Mouse (Mus musculus): ENCODE measurements around the gene Fancc. TPM values are rescaled to one million over a fixed set of nuclear protein-coding genes. Genes with fewer than 3 reads are reported as not detected.

The Fancc gene
- 1 to 10 TPM; 2.4 to 4.1 (median 3.5) TPM for total RNA-seq (2022)

DNA sequence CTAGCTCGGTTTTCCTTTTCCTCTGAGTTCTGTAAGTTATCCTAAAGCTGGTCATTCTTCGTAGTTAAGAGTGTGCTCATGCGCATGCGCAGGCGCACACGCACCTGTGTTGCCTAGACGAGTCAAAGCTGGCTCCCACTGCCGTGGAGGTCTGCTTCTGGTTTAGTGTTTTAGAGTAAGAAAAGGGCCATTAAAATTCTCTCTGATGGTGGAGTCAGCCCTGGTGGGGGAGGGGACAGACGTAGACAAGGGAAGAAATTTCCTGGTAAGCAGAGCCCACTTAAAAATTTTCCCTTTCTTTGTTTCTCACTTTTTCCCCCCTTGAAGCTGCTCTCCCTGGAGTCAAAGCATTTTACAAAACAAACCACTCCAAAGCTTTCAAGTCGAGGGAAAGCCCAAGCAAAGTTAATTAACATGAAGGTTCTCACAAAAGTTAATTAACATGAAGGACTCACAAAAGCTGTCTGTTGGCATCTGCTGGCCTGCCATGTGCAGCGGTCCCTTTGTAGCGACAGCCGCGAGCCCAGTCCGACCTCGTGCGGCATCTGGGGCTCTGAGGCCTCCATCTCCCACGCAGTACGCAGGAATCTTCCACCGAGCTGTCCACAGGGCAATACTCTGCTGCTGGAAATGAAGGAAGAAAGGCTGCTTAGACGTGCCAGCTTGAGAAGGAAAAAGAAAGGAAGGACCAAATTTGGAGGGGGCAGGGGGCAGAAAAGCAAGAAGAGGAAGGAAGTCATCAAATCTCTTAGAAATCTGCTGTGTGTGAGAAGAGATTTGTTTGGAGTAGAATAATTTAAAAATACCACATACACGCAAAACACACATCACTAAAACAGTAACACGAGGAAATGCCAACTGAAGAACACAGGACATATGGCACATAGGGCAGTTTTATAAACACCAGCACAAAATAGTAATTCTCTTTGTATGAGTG, at the start of gene Fancc:
Gene Fancc (minus strand): TSS at position 633 of the 937 bp plus-strand sequence.
- DNase-seq (ENCODE audit: low spot score), result no peak

DNA sequence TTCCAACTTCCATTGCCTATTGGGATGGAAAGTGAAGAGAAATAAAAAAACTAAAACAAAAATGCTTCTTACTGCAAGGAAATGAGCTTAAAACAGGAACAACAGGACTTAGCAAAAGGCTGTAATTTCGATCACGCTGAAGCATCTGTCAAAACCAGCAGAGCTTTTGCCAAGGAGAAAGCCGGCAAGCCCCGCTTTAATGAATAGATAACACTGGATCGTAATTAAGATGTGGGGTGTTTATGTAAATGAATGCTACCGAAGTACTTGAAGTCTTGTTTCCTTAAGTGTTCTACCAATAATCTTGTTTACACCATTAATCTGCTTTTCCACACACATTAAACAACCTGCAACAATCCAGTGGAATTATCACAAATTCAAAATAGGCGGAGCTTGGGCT, 48.2 kb upstream of the Fancc start:
- no peak for DNase-seq (ENCODE audit: low spot score)

DNA sequence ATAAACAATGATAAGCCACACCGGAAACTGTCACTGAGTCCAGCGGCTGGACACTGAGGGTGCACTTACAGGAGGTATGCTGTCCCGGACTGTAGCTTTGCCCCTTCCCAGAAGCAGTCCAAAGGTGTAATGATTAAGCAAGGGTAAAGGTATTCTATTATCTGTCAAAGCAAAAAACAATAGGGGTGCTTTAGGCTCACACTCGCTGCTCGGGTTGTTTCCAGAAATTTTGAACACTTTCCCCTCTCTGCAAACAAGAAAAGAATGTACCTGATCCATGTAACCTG, 47.8 kb upstream of the Fancc start:
- DNase-seq (ENCODE audit: low spot score), result no peak

DNA sequence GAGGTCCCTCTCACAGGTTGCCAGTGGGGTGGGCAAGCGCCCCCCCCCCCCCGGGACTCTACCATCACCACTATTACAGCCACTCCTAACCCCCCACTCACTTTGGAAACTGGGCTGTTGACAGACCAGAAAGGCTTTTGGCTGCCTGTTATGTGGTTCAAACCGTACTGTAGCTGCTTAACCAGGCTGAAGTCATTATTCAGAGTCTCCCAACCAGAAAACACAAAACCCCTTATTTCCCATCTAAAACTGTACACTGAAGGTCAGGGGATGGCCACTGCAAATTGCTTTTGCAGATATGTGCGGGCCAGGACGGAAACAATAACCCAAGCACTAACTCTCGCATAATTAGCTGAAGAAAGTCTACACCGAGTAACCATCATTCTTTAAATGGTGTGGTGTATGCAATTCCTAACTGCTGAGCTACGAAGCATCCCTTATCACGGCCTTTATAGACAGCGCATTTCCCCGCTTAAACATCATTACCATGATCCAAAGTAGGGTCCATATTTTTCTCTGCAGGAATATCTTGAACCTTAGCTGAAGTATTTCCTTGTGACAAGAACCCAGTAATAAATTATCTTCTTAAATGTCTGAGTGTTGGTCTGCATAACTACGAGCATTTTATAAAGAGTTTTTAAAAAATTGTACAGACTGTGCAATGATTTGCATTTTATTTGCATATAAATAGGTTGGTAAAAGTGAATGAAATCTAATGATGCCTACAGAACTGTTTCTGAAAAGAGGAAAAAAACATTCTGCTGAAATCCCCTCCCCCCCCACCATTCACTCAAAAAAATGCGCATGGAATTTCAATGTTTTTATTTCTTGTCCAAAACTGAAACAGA, 47.3 kb upstream of the Fancc start:
- DNase-seq (ENCODE audit: low spot score), result no peak

DNA sequence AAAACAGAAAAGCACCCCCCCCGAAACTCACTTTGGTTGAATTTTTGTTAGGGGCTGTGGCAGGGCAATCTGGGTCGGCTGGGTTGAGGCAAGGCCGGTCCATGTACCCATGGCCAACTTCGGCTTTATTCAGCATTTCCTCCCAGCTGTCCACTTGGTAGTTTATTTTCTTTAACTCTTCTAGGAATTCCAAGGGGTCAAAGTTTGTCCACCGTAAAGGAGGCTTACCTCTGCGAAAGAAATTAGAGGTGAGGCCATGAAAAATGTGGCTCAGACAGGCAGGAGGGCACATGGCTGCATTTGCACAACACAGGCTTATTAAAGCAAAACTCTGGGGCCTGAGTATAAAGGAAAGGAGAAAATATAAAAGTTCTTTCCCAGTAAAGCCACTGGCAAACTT, 46.4 kb upstream of the Fancc start:
- no peak for DNase-seq (ENCODE audit: low spot score)

DNA sequence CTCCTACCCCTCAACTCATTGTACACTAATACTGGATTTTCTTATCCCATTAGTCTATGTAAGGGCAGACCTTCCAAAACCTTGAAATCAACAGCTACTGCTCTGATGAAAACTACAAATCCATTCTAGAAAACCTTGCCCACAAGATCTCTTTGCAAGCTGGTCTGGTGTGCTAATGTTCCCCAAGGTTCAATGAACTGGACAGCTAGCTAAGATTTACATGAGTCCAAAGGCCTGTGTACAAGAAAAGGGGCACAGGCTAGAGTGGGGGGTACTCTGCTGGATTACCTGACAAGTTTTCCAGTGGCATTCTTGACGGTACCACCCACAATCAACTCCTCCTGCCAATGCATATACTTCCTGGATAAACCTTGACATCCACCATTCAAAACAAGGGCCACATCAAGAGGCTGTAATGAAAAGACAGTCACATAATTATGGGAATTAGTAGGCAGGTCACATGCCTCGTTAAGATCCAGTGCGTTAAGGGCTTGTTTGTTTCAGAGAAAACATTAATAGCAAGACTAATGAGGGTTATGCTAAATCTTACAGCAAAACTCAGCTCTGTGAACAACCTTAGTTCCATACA, 45.8 kb upstream of the Fancc start:
- no peak for DNase-seq (ENCODE audit: low spot score)

DNA sequence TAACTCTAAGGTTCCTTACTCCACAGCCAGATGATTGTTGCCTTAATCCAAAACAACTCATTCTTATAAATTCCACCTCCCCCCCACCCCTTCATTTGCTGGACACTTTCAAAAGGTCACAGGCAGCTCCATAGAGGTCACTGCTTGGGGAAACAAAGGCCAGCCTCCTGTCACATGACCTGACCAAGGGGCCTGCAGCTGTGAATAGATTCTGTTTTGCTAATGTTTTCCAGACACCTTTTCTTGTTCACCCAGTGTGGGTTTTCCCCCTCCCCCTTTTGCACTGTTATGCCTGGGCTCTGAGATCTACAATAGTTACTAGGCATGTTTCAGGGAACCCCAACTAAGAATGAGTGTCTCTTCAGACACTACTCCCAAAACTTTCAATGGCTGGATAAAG, 44.4 kb upstream of the Fancc start:
- no peak for DNase-seq (ENCODE audit: low spot score)

DNA sequence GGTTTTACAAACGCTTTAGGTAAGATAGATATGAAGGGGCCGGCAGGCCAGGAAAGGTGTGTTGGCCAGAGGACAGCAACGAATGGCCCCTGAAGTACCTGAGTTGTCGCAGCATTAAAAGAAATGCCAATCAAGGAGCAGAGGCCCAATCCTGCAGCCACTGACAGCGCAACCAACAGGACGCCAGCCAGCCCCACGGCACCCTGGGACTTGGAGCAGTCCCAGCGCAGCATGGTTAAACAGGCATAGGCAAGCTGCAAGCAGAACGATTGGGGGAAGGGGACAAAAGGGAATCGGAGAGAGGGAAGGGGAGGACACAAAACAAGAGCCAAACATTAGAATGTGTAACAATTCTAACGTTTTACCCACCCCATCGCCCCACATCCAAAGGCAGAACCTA, 43.5 kb upstream of the Fancc start:
- DNase-seq (ENCODE audit: low spot score), result no peak

DNA sequence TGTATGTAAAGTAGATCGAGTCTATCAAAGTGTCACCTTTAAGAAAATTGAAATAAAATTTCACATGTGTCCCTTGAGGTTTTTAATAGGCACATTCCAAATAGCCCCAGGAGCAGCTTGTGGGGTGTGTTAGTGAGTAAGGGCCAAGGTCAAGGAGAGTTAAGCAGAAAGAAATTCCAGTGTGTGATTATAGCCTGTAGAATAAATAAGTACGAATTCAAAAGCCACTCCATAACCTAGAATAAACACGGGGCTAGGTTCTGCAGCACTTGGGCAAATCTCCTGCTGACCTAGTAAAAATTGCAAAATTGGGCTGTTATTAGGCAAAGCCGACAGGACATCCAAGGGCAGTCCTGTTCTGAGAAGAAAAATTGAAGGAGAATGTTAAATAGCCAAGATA, 37.9 kb upstream of the Fancc start:
- no peak for DNase-seq (ENCODE audit: low spot score)

DNA sequence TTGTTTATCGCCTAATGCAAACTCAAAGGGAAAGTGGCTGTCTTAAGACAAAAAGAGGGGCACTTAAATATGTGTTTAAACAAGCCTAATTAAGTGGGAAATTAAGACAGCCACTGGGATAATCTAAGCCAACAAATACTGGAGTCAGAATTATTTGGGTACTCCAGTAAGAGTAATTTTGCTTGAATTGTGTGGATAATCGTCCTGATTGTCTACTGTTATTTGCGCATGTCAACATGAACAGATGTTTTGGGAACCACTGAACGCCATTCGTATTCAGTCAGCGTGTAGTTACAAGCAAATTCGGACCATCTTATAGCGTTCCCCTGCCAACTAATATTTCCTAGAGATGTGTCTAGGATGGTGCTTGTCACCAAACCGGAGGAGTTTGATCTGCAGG, 33.8 kb upstream of the Fancc start:
- DNase-seq (ENCODE audit: low spot score), result no peak

DNA sequence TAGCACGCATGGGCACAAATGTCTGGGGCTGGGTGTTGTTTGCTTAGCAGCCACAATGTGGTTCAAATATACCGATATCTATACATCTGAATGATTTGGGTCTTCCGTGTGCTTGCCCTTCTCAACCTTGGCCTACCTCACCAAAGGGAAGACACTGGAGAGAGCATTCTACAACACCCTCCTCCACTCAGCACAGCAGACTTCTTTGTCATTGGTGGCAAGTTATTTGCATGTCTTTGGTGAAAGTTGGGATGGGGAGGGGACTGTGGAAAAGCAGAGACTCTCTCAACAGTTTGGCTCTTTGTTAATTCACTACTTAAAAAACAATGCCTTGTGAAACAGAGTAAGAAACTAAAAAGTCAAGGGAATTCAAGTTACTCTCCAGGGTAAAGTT, 33.3 kb upstream of the Fancc start:
- no peak for DNase-seq (ENCODE audit: low spot score)

DNA sequence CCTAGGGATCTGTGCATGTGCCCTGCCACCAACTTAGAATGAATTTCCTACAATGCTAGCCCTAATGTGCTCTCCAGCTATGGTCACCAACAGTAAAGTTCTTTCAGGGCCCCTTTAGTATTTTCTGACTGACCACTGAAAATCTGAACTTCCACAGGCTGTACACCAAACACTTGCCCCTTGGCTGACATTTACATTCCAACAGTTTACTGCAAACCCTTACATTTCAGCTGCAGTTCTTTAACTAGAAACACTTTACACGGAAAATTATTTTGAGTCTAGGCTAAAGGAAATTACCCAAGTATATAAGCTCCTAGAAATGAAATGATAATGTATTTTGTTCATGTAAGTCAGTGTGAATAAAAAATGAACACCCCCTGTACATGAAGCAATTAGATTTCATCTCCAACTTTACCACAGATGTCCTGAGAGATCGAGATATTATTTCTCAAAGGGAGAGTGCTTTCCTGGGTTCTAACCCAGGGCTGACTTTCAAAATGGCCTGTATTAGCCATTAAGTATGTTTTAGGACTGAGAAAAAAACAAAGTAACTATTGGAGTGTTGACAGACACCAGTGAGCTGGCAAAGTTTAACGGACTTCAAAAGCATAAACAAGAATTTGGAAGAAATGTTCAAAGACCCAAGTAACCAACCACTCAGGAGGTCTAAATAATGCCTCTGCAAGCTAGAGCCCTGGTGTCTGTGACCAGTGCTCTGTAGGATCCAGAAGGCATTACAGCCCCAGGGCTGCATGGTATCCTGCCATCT, 32.7 kb upstream of the Fancc start:
- DNase-seq (ENCODE audit: low spot score), result no peak

DNA sequence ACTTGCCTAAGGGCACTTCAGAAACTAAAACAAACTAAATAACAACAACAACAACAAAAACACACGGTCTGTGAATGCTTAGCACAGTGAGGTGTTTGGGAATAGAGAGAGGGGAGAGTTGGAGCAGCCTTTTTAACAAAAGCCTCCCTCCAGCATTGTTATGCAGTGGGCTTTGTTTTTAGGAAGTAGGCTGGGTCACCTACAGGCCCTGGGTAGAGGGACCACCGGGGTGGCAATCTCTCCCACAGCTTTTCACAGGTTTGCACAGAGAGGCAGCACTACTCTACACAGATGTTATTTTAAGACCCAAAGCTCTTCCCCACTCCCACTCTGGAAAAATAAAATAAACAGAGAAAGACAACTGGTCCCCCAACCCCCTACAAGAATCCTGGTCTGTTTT, 31.8 kb upstream of the Fancc start:
- DNase-seq (ENCODE audit: low spot score), result no peak

DNA sequence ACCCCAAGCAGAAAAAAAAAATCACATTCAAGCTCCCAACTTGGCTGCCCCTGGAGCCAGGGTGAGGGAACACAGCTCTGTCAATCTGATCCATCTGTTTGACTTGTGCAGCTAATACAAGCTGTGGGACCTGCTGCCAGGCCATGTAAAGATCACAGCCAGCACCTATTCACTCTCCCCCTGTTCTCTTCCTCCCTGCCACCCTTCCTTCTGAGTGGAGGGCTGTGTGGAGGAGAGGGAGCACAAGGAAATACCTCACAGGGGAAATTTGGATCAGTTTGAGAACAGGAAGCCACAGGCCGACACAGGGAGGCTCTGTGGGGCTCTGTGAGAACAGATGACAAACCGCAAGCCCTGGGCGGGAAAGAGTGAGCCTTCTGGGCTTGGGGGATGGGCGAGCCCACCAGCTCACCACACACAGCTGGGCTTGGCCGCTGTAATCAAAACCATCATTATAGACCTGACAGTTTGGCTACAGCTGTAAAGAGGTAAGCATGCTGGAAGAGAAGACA, 31.1 kb upstream of the Fancc start:
- DNase-seq (ENCODE audit: low spot score), result no peak

DNA sequence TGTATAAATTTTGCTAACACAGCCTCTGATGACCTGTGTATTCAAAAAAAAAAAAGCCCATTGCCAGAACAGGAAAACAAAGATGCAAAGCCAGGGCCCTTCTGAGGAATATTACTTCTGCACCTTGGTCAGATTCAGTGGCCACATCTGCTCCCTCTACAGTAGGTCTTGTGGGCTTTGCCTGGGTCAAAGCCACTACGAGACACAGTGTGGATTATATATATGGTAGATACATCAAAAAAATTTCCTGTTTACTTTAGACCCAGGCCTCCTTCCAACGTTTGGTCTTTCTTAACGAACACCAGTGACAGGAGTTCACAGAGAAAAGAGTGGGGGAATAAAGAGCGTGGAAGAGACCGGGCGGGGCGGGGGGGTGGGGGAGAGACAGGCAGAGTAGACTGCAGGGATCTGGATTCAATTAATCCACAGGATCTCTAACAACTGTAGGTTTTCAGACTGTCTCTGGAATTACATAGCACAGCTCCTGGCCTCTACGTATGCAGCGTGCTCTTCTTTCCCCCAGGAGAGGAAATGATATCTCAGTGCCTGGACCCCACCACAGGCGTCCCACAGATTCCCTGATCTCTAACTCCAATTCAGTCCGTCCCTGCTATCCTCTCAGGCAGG, 28.6 kb upstream of the Fancc start:
- DNase-seq (ENCODE audit: low spot score), result no peak

DNA sequence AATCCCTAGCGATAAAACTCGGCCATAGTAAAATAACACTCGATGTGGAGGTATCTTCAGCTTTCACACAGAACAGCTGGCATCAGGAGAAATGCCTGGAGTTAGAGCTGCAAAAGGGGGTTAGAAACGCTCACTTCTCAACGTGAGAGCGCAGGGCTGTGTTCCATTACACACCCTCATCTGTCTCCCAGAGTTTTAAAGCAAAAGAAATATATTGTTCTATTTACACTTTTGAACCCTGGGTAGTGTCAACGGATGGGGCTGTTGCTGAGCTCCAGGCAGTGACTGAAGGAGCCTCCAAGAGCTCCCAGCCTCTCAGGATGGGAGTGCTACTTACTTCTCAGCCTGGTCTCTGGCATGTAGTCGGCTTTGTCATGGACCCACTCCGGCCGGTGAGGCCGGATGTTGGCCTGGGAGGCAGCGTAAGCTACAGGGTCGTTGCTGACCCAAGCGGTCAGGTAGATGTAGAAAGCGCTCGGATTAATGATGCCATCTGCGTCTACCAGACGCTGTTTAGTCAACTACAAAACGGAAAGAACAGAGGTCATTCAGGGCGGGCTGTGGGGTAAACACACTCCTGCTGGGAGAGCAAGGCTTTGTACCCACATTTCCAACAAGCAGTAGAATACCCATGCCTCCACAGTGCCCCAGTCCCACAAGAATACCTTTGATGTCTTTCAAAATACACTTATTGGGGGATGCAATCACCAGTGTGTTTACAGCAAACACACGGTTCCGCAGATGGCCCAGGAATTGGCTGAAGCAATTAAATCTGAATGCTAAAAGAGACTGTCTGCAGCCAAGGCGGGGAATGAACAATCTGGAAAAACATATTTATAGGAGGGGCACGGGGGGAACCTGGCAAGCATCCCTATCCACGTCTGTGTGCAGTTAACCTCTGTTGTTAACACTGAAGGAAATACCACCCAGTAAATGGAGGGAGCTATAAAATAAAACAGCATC, 27.8 kb upstream of the Fancc start:
- DNase-seq (ENCODE audit: low spot score), result no peak

DNA sequence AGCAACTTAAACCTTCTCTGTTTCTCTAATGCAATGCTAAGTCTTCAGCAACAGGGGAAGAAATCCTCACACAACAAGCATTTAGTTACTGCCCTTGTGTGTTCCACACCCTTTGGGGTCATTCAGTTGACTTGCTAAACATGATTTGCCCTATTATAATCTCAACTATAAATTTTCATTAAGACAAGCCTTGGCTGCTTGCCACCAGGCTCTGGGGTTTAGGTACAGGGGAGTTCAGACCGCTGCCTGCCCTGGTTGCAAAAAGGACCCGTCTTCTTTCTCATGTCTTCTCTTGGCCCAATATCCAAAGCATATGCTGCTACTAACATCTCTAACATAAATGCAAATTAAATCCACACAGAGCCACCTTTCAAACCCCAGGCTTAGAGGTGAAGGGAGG, 27.0 kb upstream of the Fancc start:
- no peak for DNase-seq (ENCODE audit: low spot score)

DNA sequence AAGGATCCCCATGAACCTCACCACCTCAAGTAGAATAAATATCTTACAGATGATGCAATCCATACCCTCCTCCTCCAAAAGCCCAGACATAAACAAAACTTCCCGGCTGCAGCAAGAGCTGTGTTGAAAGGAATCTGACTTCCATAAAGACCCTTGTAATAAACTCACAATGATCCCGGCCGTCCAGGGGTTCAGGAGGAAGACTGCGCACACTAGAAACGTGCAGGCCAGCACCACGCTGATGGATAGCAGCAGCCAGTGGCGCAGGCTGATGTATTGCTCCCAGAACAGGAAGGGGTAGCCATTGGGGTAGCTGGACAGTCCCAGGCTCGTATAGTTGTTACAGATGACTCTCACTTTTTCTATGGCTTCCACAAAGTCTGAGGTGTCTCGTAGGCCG, 25.8 kb upstream of the Fancc start:
- no peak for DNase-seq (ENCODE audit: low spot score)

DNA sequence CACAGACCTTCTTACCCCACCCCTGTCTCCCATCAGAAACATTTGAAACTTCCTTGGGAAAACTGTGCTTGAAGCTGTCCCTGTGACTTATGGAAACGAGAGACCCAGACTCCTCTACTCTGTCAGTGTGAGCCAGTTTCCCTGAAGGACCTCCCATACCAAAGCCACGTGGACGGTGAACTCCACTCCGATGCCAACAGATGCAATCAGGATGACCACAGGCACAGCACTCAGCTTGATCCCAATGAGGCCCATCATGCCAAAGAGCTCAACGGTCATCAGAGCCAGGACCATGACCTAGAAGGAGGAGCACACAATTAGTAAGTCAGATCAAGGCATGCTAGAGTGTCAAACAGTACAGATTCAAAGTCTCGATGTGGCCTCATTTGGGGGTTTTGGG, 23.0 kb upstream of the Fancc start:
- no peak for DNase-seq (ENCODE audit: low spot score)

DNA sequence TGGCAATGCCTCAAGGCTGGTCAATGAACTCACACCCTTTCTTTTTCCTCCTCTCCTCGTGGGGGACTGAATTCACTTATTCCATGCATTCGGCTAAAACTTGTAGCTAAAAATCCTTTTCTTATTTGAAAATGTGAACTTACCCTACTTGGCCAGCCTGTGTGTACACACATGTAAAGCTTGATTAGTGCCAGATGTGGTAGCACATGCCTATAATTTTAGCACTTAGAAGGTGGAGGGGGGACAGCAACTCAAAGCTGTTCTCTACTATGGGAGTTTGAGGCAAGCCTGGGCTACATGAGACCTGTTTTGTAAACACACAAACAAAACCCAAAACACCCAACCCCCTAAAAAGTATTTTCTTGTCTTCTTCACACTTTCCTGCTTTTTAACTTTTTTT, 19.5 kb upstream of the Fancc start:
- no peak for DNase-seq (ENCODE audit: low spot score)
